Mouse (Mus musculus): ENCODE measurements around the gene Lifr. TPM values are rescaled to one million over a fixed set of nuclear protein-coding genes. Genes with fewer than 3 reads are reported as not detected.

Lifr gene
- polyA plus RNA-seq, 1 experiment from 2014 or later, result 17.3 TPM

DNA sequence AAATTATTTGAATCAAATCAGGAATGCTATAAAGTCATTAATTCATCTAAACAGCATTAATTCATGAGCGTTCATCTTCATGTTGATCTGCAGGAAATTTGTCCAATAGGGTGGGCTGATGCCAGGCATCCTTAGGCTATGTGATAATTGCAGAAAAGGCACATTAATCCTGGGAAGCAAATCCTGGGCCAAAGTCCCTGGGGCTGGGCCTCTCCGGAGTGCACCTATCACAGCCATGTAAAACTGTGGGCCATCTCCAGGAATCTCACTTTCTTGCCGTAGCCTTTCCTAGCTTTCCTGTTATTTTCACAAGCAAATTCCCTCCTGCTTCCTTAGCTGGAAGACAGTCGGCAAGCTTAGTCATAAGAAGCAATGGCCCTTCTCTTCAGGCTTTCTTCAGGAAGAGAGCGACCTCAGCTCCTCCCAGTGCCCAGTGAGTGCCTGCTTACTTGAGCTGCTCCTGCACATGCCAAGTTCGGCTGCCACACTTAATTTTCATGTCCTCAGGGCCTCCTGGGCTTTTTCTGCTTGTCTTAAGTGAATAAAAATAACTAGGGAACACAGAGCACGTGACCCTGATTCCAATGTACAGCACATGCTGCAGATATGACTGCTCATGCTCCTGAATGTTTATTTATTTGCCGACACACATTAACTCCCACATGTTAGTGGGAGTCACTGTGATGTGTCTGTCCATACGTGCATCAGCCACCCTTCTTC is 26.7 kb upstream of the Lifr start:
- Histone ChIP-seq H3K27ac (ENCODE audit: poor library complexity, severe bottlenecking) (no peak overlapping the region), H3K4me3 (no peak overlapping the region), H3K27me3 (replicated peaks) (no peaks in the 10 kb centered on the region), H3K4me2 (no peak overlapping the region), H3K36me3 (no peaks in the 10 kb centered on the region), H3K9me3 (replicated peaks) (no peaks in the 10 kb centered on the region), H3K9ac (no peak overlapping the region), H3K4me1 (replicated peaks) (no peaks in the 10 kb centered on the region)
- no peak for ATAC-seq (ENCODE audit: insufficient number of reproducible peaks, low FRiP score)
- WGBS, result 66% methylated on average over 9 of the region's 9 CpGs

DNA sequence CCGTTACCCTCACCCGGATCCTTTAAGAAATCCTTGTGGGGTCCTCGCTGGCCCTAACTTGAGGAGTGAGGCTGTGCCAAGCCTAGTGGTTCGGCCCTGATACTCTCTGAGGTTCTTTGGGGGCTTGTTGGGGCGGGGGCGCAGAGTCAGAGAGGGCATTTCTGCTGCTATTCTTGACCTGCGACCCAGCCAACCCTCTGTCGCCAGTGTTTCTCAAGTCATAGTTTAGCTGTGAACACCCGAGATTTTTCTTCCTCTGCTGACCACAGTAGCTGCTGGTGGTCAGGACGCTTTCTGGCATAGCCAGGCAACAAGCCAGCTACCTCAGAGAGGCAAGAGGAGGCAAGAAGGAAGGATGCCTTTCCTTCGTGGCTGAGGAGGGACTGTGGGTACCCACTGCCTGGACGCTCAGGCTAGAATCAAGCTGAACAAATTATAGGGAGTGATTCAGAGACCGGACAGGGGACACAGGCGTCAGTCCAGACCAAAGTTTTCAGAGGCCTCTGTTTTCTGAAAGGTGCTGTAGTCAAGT is 25.4 kb upstream of the Lifr start:
- Histone ChIP-seq H3K27ac (ENCODE audit: poor library complexity, severe bottlenecking) (no peak overlapping the region), H3K9me3 (replicated peaks) (no peaks in the 10 kb centered on the region), H3K27me3 (replicated peaks) (no peaks in the 10 kb centered on the region), H3K4me2 (no peak overlapping the region), H3K4me3 (no peak overlapping the region), H3K9ac (no peak overlapping the region), H3K4me1 (replicated peaks) (0 out of 2 replicates have a peak, but pooled peaks cover under 1% of the 10 kb centered on the region), H3K36me3 (no peaks in the 10 kb centered on the region)
- 82% methylated on average over 14 of the region's 14 CpGs for WGBS
- no peak for ATAC-seq (ENCODE audit: insufficient number of reproducible peaks, low FRiP score)

DNA sequence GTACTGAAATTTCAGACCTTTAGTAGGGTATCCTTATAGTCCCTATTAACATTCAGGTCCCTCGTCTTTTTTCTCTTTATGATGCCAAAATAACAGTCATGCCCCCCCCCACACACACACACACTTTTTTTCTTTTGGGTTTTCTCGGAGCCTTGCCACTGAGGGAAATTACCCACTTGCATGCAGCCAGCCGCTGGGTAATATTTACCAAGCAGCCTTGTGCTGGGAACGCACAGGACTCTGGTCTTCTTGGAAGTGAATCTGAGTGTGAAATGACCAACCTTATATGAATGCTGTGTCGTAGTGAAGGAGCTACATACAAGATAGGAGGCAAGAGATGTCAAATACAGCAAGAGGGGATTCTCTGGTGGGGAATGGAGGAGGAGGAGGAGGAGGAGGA is 24.8 kb upstream of the Lifr start:
- H3K27ac ChIP-seq (ENCODE audit: poor library complexity, severe bottlenecking), result no peak overlapping the region
- no peaks in the 10 kb centered on the region for H3K36me3 ChIP-seq
- no peaks in the 10 kb centered on the region for H3K27me3 ChIP-seq (replicated peaks)
- WGBS, result 79% methylated on average over 5 of the region's 5 CpGs
- no peak for ATAC-seq (ENCODE audit: insufficient number of reproducible peaks, low FRiP score)
- no peak overlapping the region for H3K4me2 ChIP-seq
- no peak overlapping the region for H3K4me3 ChIP-seq
- no peak overlapping the region for H3K9ac ChIP-seq
- H3K4me1 ChIP-seq (replicated peaks), result 0 out of 2 replicates have a peak, but pooled peaks cover 2% of the 10 kb centered on the region
- H3K9me3 ChIP-seq (replicated peaks), result no peaks in the 10 kb centered on the region

DNA sequence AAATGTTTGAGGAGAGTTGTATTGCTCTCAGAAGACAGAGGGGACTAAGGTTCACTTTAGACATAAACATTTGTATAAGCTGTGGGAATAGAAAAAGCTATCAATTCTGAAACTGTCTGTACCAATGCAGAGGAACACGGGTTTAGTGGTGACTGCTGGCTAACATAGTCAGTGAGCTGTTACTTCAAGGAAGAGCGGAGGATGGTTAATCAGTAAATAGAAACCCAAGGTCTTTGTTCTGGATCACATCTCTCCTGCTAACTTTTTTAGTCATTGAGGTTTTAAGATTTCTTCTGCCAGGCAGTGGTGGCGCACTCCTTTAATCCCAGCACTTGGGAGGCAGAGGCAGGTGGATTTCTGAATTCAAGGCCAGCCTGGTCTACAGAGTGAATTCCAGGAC is 23.7 kb upstream of the Lifr start:
- no peaks in the 10 kb centered on the region for H3K27me3 ChIP-seq (replicated peaks)
- no peak overlapping the region for H3K9ac ChIP-seq
- 0 out of 2 replicates have a peak, but pooled peaks cover 2% of the 10 kb centered on the region for H3K4me1 ChIP-seq (replicated peaks)
- no peaks in the 10 kb centered on the region for H3K9me3 ChIP-seq (replicated peaks)
- no peak overlapping the region for H3K27ac ChIP-seq (ENCODE audit: poor library complexity, severe bottlenecking)
- WGBS, result 83% methylated on average over 3 of the region's 3 CpGs
- no peak overlapping the region for H3K4me3 ChIP-seq
- H3K4me2 ChIP-seq, result no peak overlapping the region
- no peaks in the 10 kb centered on the region for H3K36me3 ChIP-seq
- ATAC-seq (ENCODE audit: insufficient number of reproducible peaks, low FRiP score), result no peak

DNA sequence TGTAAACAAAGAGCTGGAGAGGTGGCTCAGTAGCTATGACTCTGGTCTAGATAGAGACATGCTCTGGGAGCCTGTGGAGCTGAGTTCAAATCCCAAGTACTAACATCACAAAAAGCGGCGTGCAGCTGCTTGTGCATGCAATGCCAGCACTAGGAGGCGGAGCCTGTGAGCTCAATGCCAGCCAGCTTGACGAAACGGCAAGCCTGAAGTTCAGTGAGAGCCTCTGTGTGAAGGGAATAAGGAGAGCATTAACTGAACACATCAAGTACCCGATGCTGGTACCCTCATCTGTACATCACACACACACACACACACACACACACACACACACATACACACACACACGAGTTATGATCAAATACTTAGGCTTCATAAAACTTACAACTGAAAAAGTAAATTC is 21.0 kb upstream of the Lifr start:
- Histone ChIP-seq H3K4me3 (no peak overlapping the region), H3K27me3 (replicated peaks) (no peaks in the 10 kb centered on the region), H3K4me1 (replicated peaks) (0 out of 2 replicates have a peak, but pooled peaks cover 2% of the 10 kb centered on the region), H3K36me3 (no peaks in the 10 kb centered on the region), H3K27ac (ENCODE audit: poor library complexity, severe bottlenecking) (no peak overlapping the region), H3K4me2 (no peak overlapping the region), H3K9me3 (replicated peaks) (no peaks in the 10 kb centered on the region), H3K9ac (no peak overlapping the region)
- no peak for ATAC-seq (ENCODE audit: insufficient number of reproducible peaks, low FRiP score)
- WGBS, result 69% methylated on average over 7 of the region's 7 CpGs

DNA sequence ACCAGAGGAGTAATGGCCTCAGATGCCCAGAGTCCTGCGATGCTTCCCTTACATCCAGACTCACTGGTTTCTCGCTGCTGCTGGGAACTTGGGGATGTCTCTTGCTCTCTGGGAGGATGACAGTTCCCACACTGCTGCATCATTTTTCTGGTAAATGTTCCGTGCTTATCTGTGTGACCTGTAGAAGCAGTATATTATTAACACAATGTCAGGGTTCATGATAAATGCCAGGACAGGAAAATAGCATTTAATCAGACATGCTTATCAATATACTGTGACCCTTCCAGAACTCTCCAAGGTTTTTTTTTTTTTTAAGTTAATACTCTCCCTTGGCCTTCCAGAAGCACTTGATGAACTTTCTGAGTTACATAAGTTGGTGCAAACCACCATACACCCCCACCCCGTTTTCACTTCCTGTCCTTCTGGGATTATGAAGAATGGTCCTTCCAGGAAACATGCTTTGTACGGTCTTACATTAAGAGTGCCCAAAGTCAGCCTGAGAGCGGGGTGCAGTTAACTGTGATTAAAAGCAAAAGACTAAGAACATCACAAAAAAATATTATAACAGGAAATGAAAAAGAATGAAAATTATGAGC is 20.1 kb upstream of the Lifr start:
- Histone ChIP-seq H3K9me3 (replicated peaks) (no peaks in the 10 kb centered on the region), H3K4me1 (replicated peaks) (0 out of 2 replicates have a peak, but pooled peaks cover 2% of the 10 kb centered on the region), H3K36me3 (no peaks in the 10 kb centered on the region), H3K27me3 (replicated peaks) (no peaks in the 10 kb centered on the region), H3K4me2 (no peak overlapping the region), H3K4me3 (no peak overlapping the region), H3K27ac (ENCODE audit: poor library complexity, severe bottlenecking) (no peak overlapping the region), H3K9ac (no peak overlapping the region)
- WGBS, result 49% methylated on average over 6 of the region's 6 CpGs
- no peak for ATAC-seq (ENCODE audit: insufficient number of reproducible peaks, low FRiP score)

DNA sequence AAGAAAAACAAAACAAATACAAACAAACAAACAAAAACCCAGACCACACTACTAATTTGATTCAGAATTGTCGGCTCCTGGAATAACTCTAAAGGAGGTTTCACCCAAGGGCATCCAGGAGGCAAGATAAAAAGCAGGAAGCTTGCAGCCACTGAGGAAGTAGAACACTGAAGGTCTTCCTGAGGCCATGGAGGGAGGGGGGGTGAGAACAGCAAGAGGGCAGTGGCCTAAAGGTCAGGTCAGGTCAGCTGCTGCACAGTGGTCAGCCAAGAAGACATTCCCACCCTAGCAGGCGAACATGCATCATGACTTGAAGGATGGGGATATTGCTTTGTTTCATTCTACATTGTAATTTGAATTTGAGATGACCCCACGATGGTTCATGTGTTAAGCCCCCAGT is 17.1 kb upstream of the Lifr start:
- Histone ChIP-seq H3K9ac (no peak overlapping the region), H3K4me3 (no peak overlapping the region), H3K27ac (ENCODE audit: poor library complexity, severe bottlenecking) (no peak overlapping the region), H3K27me3 (replicated peaks) (no peaks in the 10 kb centered on the region), H3K36me3 (no peaks in the 10 kb centered on the region), H3K4me1 (replicated peaks) (0 out of 2 replicates have a peak, but pooled peaks cover 2% of the 10 kb centered on the region), H3K9me3 (replicated peaks) (no peaks in the 10 kb centered on the region), H3K4me2 (no peak overlapping the region)
- WGBS, result 66% methylated on average over 3 of the region's 3 CpGs
- no peak for ATAC-seq (ENCODE audit: insufficient number of reproducible peaks, low FRiP score)

DNA sequence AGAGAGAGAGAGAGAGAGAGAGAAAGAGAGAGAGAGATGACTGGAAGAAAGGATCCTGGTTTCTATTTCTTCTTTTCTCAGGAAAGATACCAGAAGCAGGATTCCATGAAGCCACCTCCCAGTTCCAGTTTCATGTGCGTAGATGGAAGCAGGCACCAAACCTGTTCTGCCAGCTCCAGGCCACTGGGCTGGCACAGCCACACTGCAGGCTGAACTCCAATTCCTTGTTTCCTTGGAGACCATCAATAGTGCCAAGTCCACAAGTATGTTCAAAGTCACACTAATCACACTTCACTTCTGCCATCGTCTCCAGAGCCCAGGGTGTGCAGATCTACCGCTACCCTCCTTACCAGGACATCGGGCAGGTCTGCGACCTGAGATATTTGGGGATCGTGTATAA is 15.2 kb upstream of the Lifr start:
- ATAC-seq (ENCODE audit: insufficient number of reproducible peaks, low FRiP score), result no peak
- 83% methylated on average over 6 of the region's 6 CpGs for WGBS

DNA sequence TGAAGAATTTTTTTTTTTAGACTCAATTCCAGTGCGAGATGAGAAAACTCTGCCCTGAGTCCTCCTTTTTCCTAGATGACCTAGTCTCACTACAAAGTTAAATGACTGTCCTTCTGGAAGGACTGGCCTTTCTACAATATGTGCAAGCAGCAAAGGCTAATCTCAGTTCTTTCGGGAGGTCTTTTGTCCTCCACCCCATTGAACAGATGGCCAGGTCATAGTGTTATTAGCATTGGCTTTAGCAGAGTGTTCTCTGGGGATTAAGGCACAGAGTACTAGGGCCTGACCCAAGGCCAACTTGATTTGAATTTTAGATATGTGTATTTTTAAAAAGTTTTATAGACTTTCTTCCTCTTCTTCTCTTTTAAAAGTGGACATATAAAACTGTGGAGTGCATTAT is 12.1 kb upstream of the Lifr start:
- 81% methylated on average over 2 of the region's 2 CpGs for WGBS

More for the DNA sequence above, 15.2 kb upstream of the Lifr start:
- H3K4me3 ChIP-seq, result no peak overlapping the region
- no peaks in the 10 kb centered on the region for H3K9me3 ChIP-seq (replicated peaks)
- H3K27ac ChIP-seq (ENCODE audit: poor library complexity, severe bottlenecking), result no peak overlapping the region
- H3K4me1 ChIP-seq (replicated peaks), result 0 out of 2 replicates have a peak, but pooled peaks cover under 1% of the 10 kb centered on the region
- no peaks in the 10 kb centered on the region for H3K36me3 ChIP-seq
- no peaks in the 10 kb centered on the region for H3K27me3 ChIP-seq (replicated peaks)
- no peak overlapping the region for H3K9ac ChIP-seq
- no peak overlapping the region for H3K4me2 ChIP-seq

DNA sequence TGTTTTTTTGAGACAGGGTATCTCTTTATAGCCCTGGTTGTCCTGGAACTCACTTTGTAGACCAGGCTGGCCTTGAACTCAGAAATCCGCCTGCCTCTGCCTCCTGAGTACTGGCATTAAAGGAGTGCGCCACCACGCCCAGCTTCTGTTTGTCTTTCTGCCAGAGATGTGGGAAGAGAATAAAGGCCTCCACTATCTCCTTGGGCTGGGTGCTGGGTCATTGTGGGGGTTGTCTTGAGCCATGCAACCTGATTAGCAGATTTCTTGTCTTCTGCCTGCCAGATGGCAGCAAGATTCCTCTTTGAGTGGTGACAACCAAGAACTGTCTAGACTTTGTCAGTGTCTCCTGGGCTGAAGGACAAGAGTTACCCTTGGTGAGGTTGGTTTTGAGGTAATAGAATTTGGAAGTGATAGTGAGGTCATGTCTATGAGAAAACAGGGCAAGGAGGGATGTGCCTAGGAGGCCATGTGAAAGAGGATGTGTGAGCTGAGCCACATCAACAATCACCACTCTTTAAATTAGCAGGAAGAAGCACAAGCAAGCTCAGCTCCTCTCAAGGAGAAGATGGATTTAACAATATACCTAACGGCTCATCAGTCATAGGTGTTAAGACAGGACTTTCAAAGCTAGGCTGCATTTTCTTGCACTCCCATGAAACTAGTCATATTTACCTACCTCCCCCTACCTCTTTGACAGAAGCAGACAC is 10.6 kb upstream of the Lifr start:
- 91% methylated on average over 4 of the region's 4 CpGs for WGBS
- ATAC-seq (ENCODE audit: insufficient number of reproducible peaks, low FRiP score), result no peak

More for the DNA sequence above, 12.1 kb upstream of the Lifr start:
- Histone ChIP-seq H3K9me3 (replicated peaks) (no peaks in the 10 kb centered on the region), H3K9ac (no peak overlapping the region), H3K4me2 (no peak overlapping the region), H3K36me3 (no peaks in the 10 kb centered on the region), H3K4me1 (replicated peaks) (peaks cover 13% of the 10 kb centered on the region), H3K27ac (ENCODE audit: poor library complexity, severe bottlenecking) (no peak overlapping the region), H3K27me3 (replicated peaks) (no peaks in the 10 kb centered on the region), H3K4me3 (no peak overlapping the region)
- ATAC-seq (ENCODE audit: insufficient number of reproducible peaks, low FRiP score), result no peak

More for the DNA sequence above, 10.6 kb upstream of the Lifr start:
- Histone ChIP-seq H3K27me3 (replicated peaks) (no peaks in the 10 kb centered on the region), H3K4me2 (no peak overlapping the region), H3K4me1 (replicated peaks) (peaks cover 13% of the 10 kb centered on the region), H3K9ac (no peak overlapping the region), H3K36me3 (no peaks in the 10 kb centered on the region), H3K27ac (ENCODE audit: poor library complexity, severe bottlenecking) (no peak overlapping the region), H3K9me3 (replicated peaks) (no peaks in the 10 kb centered on the region), H3K4me3 (no peak overlapping the region)
